Mouse (Mus musculus) thymus, adult 2 months (tissue): Measurements from ENCODE around the gene Trpt1.
A peak's percentile ranks its signal among the peaks of the same experiment; 100 is the strongest.

ENCODE experiments used
- CTCF ChIP-seq: fragments of 200-500 bp; IDR thresholded peaks from 2 replicates; pipeline ENCODE4 v1.5.1; 2012; ENCODE audit warnings: mild to moderate bottlenecking, control low read depth, low read length, moderate library complexity, borderline replicate concordance; ENCODE audit not compliant: control insufficient read depth, poor library complexity, insufficient read depth; ENCODE audit errors: extremely low read depth
- POLR2A ChIP-seq: fragments of 200-500 bp; IDR thresholded peaks from 2 replicates; pipeline ENCODE4 v1.6.1; 2012; ENCODE audit warnings: mild to moderate bottlenecking, low read length, control low read depth, moderate library complexity; ENCODE audit not compliant: control insufficient read depth, poor library complexity, insufficient read depth; ENCODE audit errors: extremely low read depth

DNA sequence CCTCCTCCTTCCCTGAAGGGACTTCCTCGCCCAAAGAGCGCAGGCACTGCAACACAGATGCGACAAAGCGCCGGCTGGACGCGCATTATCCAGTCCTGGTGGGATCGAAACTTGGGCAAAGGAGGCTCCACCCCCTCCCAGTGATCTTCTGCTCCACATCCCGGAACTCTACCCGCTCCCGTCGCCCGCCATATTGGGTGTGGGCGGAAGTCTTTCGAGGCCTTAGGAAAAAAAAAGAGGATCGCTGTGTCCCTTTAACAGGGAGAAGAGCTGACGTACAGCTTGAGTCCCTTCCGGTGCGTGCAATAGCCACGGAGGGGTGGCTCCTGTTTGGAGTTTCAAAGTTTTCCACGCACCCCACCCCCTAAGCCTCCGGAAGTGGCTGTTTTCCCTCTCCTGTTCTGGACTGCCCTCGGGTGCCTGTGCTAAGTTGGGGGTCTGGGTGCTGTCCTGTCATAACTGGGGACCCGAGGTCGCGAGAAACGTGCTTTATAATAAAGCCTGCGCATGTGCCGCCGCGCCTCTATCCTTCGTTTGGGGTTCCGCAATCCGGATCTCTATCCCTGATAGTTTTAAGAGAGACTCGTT, 44.5 kb upstream of the Trpt1 start:
- TF ChIP-seq CTCF (no peak), POLR2A (peak; percentile 53)
